Mouse (Mus musculus): ENCODE measurements at regions not wholly inside any gene's neighbourhood (a gene's known extent, or its start where the extent isn't known, plus 50 kb on each side); places are given as distances from the start of the nearest gene placed in this dataset.
A peak's percentile ranks its signal among the peaks of the same experiment; 100 is the strongest.

DNA sequence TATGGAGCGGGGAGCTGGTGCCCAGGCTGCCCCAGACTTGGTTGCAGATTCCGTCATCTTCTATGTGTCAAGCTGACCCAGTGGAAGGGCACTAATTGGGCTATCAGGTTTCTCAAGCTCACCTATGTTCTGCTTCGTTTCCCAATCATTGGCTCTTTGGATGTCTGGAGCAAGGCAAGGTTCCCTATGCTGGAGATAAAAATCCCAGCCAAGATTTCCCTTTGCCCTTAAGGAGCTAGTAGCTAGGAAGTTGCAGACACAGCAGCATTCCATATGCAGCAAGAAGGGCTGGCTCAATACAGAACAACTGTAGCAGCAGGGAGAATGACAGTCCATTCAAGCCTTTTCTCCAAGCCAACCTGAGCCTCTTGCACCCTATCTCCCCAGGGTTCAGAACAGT lies 159.2 kb upstream of the Zfp706 start:
- DNase-seq (ENCODE audit: low spot score in 2 of 2): no peak

DNA sequence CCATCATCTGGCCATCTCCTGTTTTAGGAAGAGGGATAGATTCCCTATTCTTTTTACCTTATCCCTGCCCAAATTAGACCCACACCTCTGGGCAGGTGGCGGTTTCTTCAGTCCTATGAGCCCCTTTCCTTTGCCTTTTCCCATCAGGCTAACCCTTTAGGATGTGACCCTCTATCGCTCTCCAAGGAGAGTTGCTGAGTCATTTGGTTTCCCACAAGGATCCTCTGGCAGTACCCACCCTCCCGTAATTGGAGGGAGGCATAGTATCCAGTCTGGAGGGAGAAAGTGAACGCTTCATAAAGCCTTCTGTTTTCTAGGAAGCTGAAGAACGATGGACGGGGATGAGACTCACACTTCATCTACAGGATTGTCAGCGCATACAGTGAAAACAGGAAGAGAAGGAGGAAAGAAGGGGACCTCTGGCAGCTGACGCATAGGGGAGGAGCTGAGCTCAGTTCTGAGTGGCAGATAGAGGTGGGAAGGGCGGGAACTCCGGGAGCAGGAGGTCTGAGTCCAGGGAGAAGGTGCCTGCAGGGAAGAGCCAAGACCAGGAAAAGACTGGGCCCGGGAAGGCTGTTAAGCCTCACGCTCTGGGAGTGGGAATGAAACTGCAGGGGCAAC lies 158.4 kb upstream of the Zfp706 start:
- DNase-seq (ENCODE audit: low spot score in 2 of 2): no peak

DNA sequence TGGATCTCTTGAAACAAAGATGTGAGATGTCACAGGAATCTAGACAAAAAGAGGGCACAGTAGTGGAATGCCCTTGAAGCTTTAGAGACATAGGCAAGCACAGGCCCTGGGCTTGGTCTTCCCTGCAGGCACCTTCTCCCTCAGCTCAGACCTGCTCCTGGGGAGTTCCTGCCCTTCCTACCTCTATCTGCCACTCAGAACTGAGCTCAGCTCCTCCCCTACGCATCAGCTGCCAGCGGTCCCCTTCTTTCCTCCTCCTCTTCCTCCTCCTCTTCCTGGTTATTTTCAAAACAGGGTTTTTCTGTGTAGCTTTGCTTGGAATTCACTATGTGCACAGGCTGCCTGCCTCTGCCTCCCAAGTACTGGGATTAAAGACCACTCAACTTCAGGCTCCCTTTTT lies 157.6 kb upstream of the Zfp706 start:
- no peak for DNase-seq (ENCODE audit: low spot score in 2 of 2)

DNA sequence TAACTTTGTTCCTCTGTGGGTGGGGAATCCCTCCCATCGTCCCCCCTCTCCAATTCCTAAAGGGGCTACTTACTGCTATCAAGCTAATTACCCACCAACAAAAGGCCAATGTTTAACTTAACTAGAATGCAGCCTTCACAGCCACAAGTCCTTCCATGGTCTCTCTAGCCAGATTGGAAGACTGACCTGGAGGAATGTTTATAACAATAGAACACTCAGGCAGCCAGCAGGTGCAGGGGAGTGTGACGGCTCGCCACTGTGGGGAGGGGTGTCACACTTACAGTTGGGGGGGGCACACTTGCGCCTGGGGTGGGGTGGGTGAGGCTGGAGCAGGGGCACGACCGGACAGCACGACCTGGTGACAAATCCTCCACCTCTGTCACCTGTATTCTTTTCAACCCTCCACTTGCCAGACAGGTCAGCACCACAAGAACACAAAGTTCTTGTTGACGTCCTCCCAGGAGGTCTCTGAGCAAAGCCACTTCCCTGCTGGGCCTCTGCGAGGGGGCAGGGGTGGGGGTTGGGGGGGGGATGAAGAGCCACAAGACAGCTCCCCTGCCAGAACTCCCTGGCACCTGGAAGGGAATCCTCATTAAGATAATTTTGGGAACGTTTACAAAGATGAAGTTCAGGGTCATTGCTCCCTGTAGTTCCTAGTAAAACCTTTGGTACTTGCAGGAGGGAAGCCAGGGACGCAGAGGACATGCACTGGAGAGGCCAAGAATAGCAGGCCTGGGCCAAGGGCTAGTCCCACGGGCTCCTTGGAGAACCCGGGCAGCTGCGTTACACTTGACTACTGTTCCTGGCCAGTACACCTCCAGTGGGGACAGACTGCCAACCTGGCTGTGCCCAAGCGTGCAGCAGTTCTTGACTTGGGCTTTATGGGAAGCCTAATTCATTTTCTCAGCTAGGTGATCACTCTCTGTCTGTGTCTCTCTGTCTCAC lies 156.9 kb upstream of the Zfp706 start:
- DNase-seq (ENCODE audit: low spot score in 2 of 2): no peak

DNA sequence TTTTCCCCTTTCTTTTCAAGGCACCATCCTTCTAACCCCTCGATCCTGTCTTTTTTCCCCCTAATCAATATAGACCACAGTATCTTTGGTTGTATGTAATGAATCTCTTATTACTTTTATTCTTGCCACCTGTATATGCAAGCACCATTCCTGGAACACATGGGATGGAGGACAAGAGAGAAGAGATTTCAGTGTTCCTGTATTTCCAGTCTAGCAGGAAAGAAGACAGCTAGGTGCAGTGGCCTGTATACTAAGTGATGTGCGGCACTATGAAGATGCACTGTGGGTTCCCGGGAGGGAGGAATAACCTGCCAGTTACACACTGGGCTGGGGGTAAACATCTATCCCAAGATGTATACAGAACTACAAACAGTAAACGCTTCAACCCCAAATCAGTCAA lies 152.4 kb upstream of the Zfp706 start:
- DNase-seq (ENCODE audit: low spot score in 2 of 2): no peak

DNA sequence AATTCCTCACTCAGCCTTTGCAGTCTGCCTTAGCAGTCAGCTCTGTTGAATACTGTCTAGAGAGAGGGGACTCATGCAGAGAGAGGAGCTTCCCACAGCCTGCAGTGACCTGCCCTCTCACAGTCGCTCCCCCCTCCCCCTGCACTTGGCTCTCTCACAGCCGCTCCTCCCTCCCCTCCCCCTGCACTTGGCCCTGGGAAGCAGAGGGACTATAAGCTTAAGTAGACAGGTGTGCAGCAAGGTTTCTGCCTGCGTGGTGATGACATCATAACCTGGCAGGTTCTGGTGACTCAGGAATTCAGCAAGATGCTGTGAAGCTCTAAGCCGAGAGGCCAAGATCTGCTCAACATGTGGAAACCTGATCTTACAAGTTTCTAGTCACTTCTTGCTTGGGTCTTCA lies 151.8 kb upstream of the Zfp706 start:
- no peak for DNase-seq (ENCODE audit: low spot score in 2 of 2)

DNA sequence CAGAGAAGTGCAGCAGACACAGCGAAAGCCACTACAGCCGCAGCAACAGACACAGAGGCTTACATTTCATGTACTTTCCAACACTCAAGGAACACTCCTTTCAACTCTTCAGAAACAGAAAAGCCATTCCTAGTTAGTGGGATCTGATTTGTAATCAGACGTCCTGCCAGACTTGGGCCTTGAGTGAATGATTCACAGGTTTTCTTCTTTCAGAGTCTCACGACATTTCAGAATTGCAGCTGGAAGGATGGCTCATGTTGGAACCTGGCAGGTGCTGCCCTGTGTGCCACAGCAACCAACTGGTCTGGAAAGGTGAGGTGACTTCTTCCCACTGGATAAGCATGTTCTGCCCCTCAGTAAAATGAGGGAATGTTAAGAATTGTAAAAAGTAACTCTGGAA lies 149.8 kb upstream of the Zfp706 start:
- DNase-seq (ENCODE audit: low spot score in 2 of 2): no peak

DNA sequence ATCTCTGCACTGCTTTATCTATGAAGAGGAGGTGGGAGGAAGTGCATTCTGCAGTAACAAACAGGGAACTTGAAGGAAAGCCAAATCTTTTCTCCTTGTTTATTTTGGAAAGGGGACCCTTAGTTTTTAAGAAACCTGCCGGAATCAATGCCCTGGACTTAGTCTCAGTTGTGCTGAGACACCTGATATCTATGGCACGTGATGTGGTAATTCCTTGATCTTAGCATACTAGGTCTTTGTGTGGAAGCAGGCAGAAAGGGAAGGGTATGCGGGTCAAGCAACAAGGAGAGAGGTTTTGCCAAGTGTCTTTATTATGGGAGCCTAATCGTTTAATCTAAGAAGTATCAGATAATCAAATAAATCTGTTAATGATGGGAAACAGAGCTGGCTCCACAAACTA lies 147.4 kb upstream of the Zfp706 start:
- DNase-seq (ENCODE audit: low spot score in 2 of 2): no peak

DNA sequence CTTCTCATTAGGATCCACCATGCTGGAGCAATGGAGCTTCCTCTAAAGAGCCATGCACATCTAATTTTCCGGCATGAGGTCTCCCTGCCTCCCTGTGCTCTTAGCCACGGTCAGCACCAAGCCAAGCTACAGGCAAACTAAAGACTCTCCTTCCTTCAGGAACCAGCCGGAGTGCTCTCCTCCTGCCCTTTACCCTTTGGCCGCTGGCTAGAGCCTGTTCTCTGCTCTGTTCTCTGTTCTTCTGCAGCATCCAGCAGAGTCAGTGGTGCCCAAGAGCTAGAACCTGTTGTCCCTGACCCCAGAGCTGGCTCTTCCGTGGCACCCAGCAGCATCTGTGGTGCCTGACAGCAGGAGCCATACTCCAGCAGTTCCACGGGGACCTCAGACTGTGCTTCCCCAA lies 145.6 kb upstream of the Zfp706 start:
- no peak for DNase-seq (ENCODE audit: low spot score in 2 of 2)

DNA sequence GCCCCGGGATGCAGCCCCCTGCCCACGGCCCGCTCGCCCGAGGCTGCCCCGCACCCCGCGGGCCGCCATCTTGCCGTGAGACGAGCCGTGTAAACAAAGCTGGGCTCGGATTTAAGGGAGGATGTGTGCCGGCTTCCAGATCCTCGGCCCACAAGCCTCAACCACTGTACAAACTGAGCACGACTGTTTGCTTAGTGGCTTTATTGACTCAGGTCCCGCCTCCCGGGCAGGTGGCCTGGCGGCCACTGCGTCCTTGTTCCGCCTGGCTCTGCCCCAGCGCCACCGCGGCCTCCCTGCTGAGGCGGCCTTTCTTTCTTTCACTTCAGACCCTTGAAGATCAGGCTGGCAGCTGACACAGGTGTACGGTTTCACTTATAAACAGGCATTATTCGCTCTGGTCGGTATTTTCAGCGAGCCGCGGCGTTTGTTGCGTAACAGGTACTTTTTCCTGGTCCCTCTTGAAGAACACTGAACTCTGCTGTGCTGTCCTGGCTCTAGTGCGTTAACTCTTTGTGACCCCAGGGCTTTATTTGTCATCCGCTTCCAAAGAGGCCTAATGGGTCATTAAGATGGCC lies 128.1 kb upstream of the Zfp706 start:
- DNase-seq (ENCODE audit: low spot score in 2 of 2): peak; percentile 47 to 68

DNA sequence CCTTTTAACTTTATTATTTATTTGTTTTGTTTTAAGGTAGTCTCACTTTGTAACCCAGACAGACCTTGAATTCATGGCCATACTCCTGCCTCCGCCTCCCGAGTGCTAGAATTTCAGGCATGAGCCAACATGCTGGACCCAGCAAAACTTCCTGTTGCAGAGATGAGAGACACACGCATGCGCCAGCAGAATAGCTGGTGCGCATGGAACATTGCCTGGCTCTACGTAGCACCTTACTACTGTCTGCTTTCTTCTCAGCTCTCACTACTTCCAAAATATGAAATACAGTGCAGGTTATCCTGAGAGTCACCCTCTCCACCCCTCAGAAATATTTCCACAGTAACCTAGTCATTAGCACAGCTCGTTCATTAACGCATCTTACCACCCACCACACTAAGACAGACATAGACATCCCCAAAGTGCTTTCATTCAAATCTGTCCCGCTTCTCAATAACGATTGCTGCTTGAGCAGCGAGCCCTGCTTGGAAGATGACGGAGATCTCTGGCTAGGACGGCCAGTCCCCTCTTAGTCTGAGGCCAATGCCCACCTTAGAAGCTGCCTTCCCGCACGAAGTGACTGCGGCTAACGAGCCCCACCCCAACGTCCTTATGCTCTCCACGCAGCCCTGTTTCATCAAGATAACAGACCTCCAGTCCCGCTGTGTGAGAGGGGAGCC lies 127.5 kb upstream of the Zfp706 start:
- peak; percentile 28 to 52 for DNase-seq (ENCODE audit: low spot score in 2 of 2)

DNA sequence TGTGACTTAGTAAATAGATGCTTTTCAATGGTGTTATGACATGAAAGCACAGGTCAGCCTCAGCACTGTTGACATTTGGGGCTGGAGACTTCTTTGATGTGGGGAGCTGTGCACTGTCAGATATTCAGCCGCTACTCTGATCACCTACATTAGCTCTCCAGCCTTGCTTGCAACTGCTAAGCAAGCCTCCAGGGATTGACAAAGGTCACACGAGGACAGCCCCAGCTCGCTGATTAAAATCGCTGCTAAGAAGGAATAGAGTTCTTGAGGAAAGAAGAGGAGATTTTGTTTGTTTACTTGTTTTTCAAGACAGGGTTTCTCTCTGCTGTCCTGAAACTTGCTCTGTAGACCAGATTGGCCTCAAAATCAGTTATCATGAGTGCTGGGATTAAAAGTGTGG lies 126.8 kb upstream of the Zfp706 start:
- DNase-seq (ENCODE audit: low spot score in 2 of 2): peak; percentile 26 to 38

DNA sequence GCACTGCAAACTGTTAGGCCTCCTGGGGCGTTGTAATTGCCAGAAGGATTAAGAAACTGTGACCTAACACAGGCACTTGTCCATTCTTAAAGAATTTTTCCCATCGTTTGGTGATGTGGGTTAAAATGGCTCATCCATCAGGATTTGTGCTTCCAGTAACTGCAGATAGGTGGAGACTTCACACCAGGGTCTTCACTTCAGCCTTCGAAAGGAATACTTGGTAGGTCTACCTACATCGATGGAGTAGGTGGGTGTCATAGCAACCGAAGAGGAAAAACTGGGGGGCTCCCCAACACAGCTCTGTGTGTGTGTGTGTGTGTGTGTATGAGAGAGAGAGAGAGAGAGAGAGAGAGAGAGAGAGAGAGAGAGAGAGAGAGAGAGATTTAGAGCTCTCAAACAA lies 126.3 kb upstream of the Zfp706 start:
- peak; percentile 43 to 69 for DNase-seq (ENCODE audit: low spot score in 2 of 2)

DNA sequence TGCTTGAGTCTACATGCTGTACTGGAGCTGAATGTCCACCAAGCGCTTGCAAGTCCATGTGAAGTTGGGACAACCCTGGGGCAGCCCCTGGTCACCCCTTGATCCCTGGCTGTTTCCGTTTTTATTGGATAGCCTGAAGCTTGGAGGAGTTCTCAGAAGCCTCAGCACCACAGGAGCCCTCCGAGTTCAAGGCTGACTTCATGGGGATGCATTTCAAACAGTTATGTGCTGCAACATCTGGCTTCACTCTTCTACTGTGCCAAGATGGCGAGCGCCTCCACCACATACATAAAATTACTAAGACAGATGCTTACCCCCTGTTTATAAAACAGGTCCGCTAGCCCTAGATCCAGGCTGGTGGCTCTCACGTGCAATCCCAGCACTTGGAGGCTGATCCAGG lies 120.1 kb upstream of the Zfp706 start:
- no peak for DNase-seq (ENCODE audit: low spot score in 2 of 2)

DNA sequence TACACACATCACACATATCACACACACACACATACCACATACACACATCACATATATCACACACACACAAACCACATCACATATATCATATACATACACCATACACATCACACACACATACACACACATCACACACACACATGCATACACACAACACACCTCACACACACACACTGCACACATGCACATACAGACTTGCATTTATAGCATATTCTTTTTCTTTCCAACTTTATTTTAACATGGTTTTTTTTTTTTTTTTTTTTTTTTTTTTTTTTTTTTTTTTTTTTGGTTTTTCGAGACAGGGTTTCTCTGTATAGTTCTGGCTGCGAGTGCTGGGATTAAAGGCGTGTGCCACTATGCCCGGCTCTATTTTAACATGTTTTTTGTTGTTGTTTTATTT lies 119.6 kb upstream of the Zfp706 start:
- DNase-seq (ENCODE audit: low spot score in 2 of 2): no peak

DNA sequence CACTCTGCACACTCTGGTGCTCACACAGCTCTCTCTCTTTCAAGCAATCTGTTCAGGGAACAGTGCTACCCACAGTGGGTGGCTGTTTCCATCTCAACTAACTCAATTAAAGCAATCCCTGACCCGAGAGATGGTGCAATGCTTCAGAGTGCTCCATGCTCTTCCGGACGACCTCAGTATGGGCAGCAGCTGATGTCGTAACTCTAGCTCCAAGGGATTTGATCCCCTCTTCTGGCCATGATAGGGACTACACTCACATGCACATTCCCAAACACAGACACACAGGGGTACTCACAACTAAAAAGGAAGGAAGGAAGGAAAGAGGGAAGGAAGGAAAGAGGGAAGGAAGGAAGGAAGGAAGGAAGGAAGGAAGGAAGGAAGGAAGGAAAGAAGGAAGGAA lies 118.2 kb upstream of the Zfp706 start:
- DNase-seq (ENCODE audit: low spot score in 2 of 2): no peak

DNA sequence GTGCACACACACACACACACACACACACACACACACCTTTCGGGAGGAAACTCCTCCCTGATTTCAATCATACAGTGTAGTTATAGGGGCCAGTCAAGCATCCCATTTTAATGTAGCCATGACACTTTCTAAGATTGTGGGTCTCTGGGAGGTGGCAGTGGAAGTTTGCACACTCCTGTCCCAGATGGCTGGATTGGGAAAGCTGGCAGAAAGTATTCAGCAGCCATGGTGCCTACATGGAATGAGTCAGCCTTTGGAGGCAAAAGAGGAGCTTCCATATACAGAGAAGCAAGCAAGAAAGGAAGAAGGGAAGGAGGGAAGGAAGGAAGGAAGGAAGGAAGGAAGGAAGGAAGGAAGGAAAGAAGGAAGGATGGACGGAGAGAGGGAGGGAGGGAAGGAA lies 117.4 kb upstream of the Zfp706 start:
- no peak for DNase-seq (ENCODE audit: low spot score in 2 of 2)

DNA sequence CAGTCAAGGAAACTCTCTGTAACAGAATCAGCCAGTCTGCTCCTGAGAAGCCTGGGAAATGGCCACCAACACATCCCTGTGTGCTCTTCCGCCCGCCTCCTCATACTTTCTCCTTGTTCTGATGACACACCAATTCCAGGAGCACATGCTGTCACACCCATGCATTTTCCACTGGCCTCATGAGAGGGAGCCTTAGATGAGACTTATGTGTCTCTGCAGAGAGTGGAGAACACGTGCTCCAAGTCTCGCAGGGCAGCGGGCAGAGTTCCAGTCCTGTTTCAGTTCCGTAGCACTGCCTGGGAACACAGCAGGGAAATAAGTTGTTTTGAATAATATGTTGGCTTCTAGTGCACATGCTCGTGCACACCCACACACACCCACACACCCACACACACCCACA lies 116.7 kb upstream of the Zfp706 start:
- DNase-seq (ENCODE audit: low spot score in 2 of 2): peak in 1 of 2 experiments; percentile 46

DNA sequence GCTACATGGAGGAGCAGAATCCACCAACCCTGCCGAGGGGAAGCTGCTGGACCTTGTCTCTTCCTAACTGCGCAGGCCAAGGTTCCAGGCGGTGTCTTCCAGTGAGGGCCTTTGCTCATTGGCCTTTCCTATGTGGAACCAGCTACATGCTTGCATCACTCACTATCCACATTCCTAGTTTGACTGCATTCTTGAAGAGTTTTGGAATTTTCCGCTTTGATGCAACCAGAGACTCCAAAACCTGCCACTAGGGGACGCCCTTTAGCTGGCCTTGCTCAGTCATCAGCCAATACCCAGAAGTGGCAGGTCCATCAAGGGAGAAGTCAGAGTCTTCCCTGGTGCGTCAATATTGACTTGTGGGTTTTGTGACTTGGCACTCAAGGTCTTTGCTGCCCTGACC lies 112.8 kb upstream of the Zfp706 start:
- peak; percentile 79 to 84 for DNase-seq (ENCODE audit: low spot score in 2 of 2)

DNA sequence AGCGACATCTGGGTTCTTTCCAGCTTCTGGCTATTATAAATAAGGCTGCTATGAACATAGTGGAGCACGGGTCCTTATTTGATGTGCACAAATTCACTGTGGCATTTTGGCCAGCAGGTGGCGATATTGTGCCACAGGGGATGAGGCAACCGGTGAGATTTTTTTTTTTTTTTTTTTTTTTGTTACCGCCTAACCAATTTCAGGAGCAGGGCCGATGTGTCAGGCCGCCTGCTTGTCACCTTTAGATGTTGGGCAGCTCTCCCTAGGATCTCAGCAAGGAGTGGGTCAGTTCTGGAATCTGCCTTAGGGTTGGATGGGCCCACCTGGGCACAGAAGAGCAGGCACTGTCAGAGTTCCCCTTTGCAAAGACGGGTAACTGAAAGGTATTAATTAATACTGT lies 106.5 kb upstream of the Zfp706 start:
- peak; percentile 59 to 64 for DNase-seq (ENCODE audit: low spot score in 2 of 2)

DNA sequence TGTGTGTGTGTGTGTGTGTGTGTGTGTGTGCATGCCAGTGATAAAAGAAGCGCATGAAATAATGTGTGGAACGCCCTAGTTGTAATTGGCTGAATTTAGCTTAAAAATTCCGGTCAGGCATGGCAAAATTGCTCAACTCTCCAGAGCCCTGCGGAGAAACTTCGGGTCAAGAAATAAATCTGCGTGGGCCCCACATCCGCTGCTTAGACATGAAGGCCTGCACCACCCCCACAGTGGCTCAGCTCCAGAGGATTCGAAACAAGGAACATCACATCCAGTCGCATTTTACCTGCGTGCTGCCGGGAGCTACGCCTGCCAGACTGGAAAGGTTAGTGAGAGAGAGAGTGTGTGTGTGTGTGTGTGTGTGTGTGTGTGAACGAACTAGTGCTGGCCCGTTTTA lies 102.9 kb upstream of the Zfp706 start:
- DNase-seq (ENCODE audit: low spot score in 2 of 2): no peak

DNA sequence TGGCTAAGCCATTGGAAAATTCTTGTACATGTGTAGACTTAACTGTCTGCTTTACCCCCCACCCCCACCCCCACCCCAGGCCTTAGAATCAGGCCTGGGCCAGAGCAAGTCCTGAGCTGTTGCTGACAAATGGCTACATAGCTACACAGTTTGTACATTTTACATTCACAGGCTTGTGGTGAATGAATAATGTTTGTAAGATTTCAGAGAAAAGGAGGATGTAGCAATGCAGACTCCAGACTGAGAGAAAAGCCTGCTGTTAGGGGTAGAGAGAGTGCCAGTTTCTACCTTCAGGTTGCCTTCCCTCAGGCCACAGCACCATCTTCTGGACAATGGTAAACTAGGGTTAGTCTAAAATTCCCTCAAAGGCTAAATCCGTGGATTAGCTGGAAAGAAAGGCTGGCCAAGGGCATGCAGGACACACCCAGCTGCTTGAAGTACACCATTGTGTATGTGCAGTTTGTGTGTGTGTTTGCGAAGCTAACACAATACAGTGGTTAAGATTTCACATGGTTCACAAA lies 94.5 kb upstream of the Zfp706 start:
- no peak for DNase-seq (ENCODE audit: low spot score in 2 of 2)

Data from layer of hippocampus, postnatal 14 days (tissue).